In the genomic region with DNA sequence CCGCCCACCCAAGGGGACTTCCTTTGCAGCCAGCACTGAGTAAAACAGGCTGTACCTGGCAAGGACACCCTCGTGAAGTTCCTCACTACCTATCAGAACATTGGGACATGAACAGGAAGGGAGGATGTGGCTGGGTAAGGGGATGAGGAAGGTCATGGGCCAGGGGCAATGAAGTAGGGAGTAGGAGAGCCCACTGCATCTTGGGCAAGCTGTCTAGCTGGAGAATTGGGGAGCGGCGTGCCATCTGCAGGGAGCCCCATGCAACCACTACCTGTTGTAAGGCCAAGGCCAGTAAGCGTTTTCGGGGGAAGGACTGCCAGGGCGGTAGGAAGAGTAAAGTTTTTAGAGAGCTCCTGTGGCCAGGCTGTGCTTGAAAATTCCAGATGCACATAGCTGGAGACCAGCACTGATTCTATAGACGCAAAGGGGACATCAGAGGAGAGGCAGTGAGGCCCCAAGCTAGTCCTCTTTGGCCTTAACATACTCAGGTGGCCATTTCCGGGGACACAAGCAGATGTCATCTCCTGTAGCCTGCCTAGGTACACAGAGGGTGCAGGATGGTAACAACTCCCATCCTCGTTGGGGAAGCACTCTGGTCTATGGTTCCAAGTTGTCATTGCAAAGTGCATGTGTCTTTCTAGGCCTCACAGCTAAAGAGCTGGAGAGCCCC, we compare ENCODE assay signal across 25 mouse cellular contexts. TPM values are rescaled to one million over a fixed set of nuclear protein-coding genes. Genes with fewer than 3 reads are reported as not detected.
DNase-seq lines count a peak whose midpoint lies in the region; ATAC-seq and TF ChIP-seq lines count a peak whose summit lies in the region.
"Had no signal": no experiment of that assay in that cellular context is flagged by ENCODE, and none has a peak within 500 bp of the region (broad histone marks: within the 10 kb centered on the region; RNA-seq: fewer than 3 reads in every experiment).

No protein-coding gene starts in this region.

- no peak for DNase-seq in stomach, postnatal 0 days (ENCODE audit: low spot score)
- DNase-seq in hindbrain, embryonic 11.5 days (ENCODE audit: low spot score), result no peak
- no peak for DNase-seq in midbrain, embryonic 11.5 days (ENCODE audit: low spot score, missing footprints)
- DNase-seq: adrenal gland, adult 8-10 months; adrenal gland, postnatal 14 days; adrenal gland, postnatal 36 days; B cell, adult 2 months; cerebellum, adult 11-12 months; cerebellum, adult 2 months; cerebellum, adult 9-10 months; cerebellum, postnatal 10 days; cerebellum, postnatal 25 days; forebrain, postnatal 0 days had no signal

- no peak for TF ChIP-seq CTCF in stomach, postnatal 0 days (IDR thresholded peaks at IDR 0.05; ENCODE audit: low read depth)
- no peak for TF ChIP-seq CTCF in E14TG2a.4 (conservative IDR thresholded peaks at IDR 0.05; ENCODE audit: low read length)

- H3K4me3 ChIP-seq in stomach, embryonic 14.5 days (ENCODE audit: low read depth, low read length), result no peak overlapping the region
- H3K4me3 ChIP-seq in stomach, postnatal 0 days (ENCODE audit: low read depth, low read length), result no peak overlapping the region
- peak overlapping the region; percentile 41; the same call in 1 of the 2 replicates for H3K4me3 ChIP-seq in E14TG2a.4 (replicated peaks; ENCODE audit: low read length)
- no peak overlapping the region for H3K4me3 ChIP-seq in stomach, embryonic 16.5 days (replicated peaks; ENCODE audit: low read length)
- no peak overlapping the region for H3K4me3 ChIP-seq in hindbrain, embryonic 11.5 days (ENCODE audit: low read depth, low read length)
- H3K4me3 ChIP-seq in midbrain, embryonic 11.5 days (ENCODE audit: low read depth, low read length), result no peak overlapping the region
- H3K4me3 ChIP-seq: embryonic facial prominence, embryonic 10.5 days; embryonic facial prominence, embryonic 12.5 days; forebrain, embryonic 13.5 days; forebrain, embryonic 15.5 days had no signal

- no peaks in the 10 kb centered on the region for H3K36me3 ChIP-seq in stomach, embryonic 14.5 days (ENCODE audit: control insufficient read depth, insufficient read depth, low read length)
- no peaks in the 10 kb centered on the region for H3K36me3 ChIP-seq in stomach, postnatal 0 days (ENCODE audit: control insufficient read depth, insufficient read depth, low read length)
- no peaks in the 10 kb centered on the region for H3K36me3 ChIP-seq in E14TG2a.4 (ENCODE audit: insufficient read depth, low read length)
- no peaks in the 10 kb centered on the region for H3K36me3 ChIP-seq in stomach, embryonic 16.5 days (ENCODE audit: control insufficient read depth, insufficient read depth, low read length)
- H3K36me3 ChIP-seq in hindbrain, embryonic 11.5 days (ENCODE audit: control insufficient read depth, insufficient read depth, low read length), result no peaks in the 10 kb centered on the region
- no peaks in the 10 kb centered on the region for H3K36me3 ChIP-seq in midbrain, embryonic 11.5 days (ENCODE audit: control insufficient read depth, insufficient read depth, low read length)
- H3K36me3 ChIP-seq: embryonic facial prominence, embryonic 10.5 days; embryonic facial prominence, embryonic 12.5 days; forebrain, embryonic 15.5 days had no signal

- no peak overlapping the region for H3K4me2 ChIP-seq in stomach, embryonic 14.5 days (replicated peaks; ENCODE audit: low read depth, low read length)
- no peak overlapping the region for H3K4me2 ChIP-seq in stomach, postnatal 0 days (replicated peaks; ENCODE audit: low read depth)
- no peak overlapping the region for H3K4me2 ChIP-seq in stomach, embryonic 16.5 days (ENCODE audit: low read depth, low read length)
- H3K4me2 ChIP-seq in hindbrain, embryonic 11.5 days (replicated peaks; ENCODE audit: low read depth, low read length), result no peak overlapping the region
- H3K4me2 ChIP-seq in midbrain, embryonic 11.5 days, result no peak overlapping the region
- H3K4me2 ChIP-seq: embryonic facial prominence, embryonic 12.5 days; forebrain, embryonic 13.5 days; forebrain, embryonic 15.5 days had no signal

- no peaks in the 10 kb centered on the region for H3K27me3 ChIP-seq in stomach, embryonic 14.5 days (ENCODE audit: control insufficient read depth, insufficient read depth, low read length)
- H3K27me3 ChIP-seq in stomach, postnatal 0 days (ENCODE audit: control insufficient read depth, insufficient read depth, low read length), result no peaks in the 10 kb centered on the region
- peaks cover 2% of the 10 kb centered on the region; the same call in 1 of the 2 replicates for H3K27me3 ChIP-seq in E14TG2a.4 (ENCODE audit: insufficient read depth, low read length)
- H3K27me3 ChIP-seq in stomach, embryonic 16.5 days (ENCODE audit: control insufficient read depth, insufficient read depth, low read length), result no peaks in the 10 kb centered on the region
- no peaks in the 10 kb centered on the region for H3K27me3 ChIP-seq in hindbrain, embryonic 11.5 days (ENCODE audit: control insufficient read depth, insufficient read depth, low read length)
- no peaks in the 10 kb centered on the region for H3K27me3 ChIP-seq in midbrain, embryonic 11.5 days (ENCODE audit: control insufficient read depth, insufficient read depth, low read length)
- H3K27me3 ChIP-seq: CH12.LX; embryonic facial prominence, embryonic 12.5 days; forebrain, embryonic 13.5 days; forebrain, embryonic 15.5 days had no signal

- no peak for ATAC-seq in stomach, embryonic 14.5 days (ENCODE audit: insufficient number of reproducible peaks, insufficient read depth, low FRiP score, low read depth)
- no peak for ATAC-seq in stomach, postnatal 0 days (ENCODE audit: low FRiP score, low TSS enrichment)
- no peak for ATAC-seq in stomach, embryonic 16.5 days (ENCODE audit: insufficient read depth, low FRiP score)
- ATAC-seq in hindbrain, embryonic 11.5 days (ENCODE audit: low FRiP score), result no peak
- ATAC-seq in midbrain, embryonic 11.5 days (ENCODE audit: low FRiP score), result no peak
- ATAC-seq: activated CD4-positive, CD25-positive, alpha-beta regulatory T cell, adult 4 months; CD4-positive, CD25-positive, alpha-beta regulatory T cell, adult 4 months; forebrain, embryonic 13.5 days; forebrain, embryonic 15.5 days; forebrain, postnatal 0 days had no signal

- WGBS in stomach, embryonic 14.5 days, result 80% methylated on average over 10 of the region's 10 CpGs
- 78% methylated on average over 10 of the region's 10 CpGs for WGBS in stomach, postnatal 0 days
- 80% methylated on average over 10 of the region's 10 CpGs for WGBS in stomach, embryonic 16.5 days
- WGBS in hindbrain, embryonic 11.5 days, result 82% methylated on average over 10 of the region's 10 CpGs
- WGBS in midbrain, embryonic 11.5 days, result 87% methylated on average over 10 of the region's 10 CpGs

- TF ChIP-seq EP300 in stomach, postnatal 0 days (optimal IDR thresholded peaks at IDR 0.05), result no peak

- peaks cover 6% of the 10 kb centered on the region; the same call in 1 of the 2 replicates for H3K4me1 ChIP-seq in stomach, embryonic 14.5 days (ENCODE audit: control insufficient read depth, insufficient read depth, low read length)
- no peaks in the 10 kb centered on the region for H3K4me1 ChIP-seq in stomach, postnatal 0 days (replicated peaks; ENCODE audit: control insufficient read depth, insufficient read depth)
- peaks cover 33% of the 10 kb centered on the region for H3K4me1 ChIP-seq in E14TG2a.4 (replicated peaks; ENCODE audit: low read depth, low read length)
- peaks cover 8% of the 10 kb centered on the region for H3K4me1 ChIP-seq in stomach, embryonic 16.5 days (ENCODE audit: control insufficient read depth, insufficient read depth, low read length)
- no peaks in the 10 kb centered on the region for H3K4me1 ChIP-seq in hindbrain, embryonic 11.5 days (replicated peaks; ENCODE audit: control insufficient read depth, insufficient read depth, low read length)
- H3K4me1 ChIP-seq in midbrain, embryonic 11.5 days (ENCODE audit: control insufficient read depth, insufficient read depth, low read length), result no peaks in the 10 kb centered on the region
- H3K4me1 ChIP-seq: embryonic facial prominence, embryonic 10.5 days; embryonic facial prominence, embryonic 12.5 days; forebrain, embryonic 13.5 days; forebrain, embryonic 15.5 days had no signal

- H3K27ac ChIP-seq in stomach, embryonic 14.5 days (ENCODE audit: low read length), result peak overlapping the region; percentile 69
- H3K27ac ChIP-seq in stomach, postnatal 0 days (replicated peaks), result no peak overlapping the region
- H3K27ac ChIP-seq in stomach, embryonic 16.5 days (ENCODE audit: low read length), result peak overlapping the region; percentile 27; the same call in 1 of the 2 replicates
- no peak overlapping the region for H3K27ac ChIP-seq in hindbrain, embryonic 11.5 days (ENCODE audit: low read depth, low read length)
- H3K27ac ChIP-seq in midbrain, embryonic 11.5 days (ENCODE audit: low read depth, low read length), result no peak overlapping the region
- H3K27ac ChIP-seq: embryonic facial prominence, embryonic 10.5 days; embryonic facial prominence, embryonic 12.5 days; forebrain, embryonic 13.5 days; forebrain, embryonic 15.5 days had no signal

- H3K9me3 ChIP-seq in stomach, embryonic 14.5 days (ENCODE audit: control insufficient read depth, low read depth, low read length), result no peaks in the 10 kb centered on the region
- no peaks in the 10 kb centered on the region for H3K9me3 ChIP-seq in stomach, postnatal 0 days (ENCODE audit: control insufficient read depth, low read length)
- no peaks in the 10 kb centered on the region for H3K9me3 ChIP-seq in E14TG2a.4 (ENCODE audit: low read length)
- H3K9me3 ChIP-seq in stomach, embryonic 16.5 days (replicated peaks; ENCODE audit: control insufficient read depth, low read length), result no peaks in the 10 kb centered on the region
- H3K9me3 ChIP-seq in hindbrain, embryonic 11.5 days (ENCODE audit: control insufficient read depth, low read length), result no peaks in the 10 kb centered on the region
- H3K9me3 ChIP-seq in midbrain, embryonic 11.5 days (ENCODE audit: control insufficient read depth, low read length), result no peaks in the 10 kb centered on the region
- H3K9me3 ChIP-seq: embryonic facial prominence, embryonic 10.5 days; embryonic facial prominence, embryonic 12.5 days; forebrain, embryonic 13.5 days; forebrain, embryonic 15.5 days had no signal

- no peak overlapping the region for H3K9ac ChIP-seq in stomach, embryonic 14.5 days (replicated peaks; ENCODE audit: low read depth, low read length)
- H3K9ac ChIP-seq in stomach, postnatal 0 days (ENCODE audit: low read length), result no peak overlapping the region
- peak overlapping the region; percentile 21; the same call in 1 of the 2 replicates for H3K9ac ChIP-seq in stomach, embryonic 16.5 days (ENCODE audit: low read length)
- no peak overlapping the region for H3K9ac ChIP-seq in hindbrain, embryonic 11.5 days (ENCODE audit: low read depth, low read length)
- no peak overlapping the region for H3K9ac ChIP-seq in midbrain, embryonic 11.5 days (ENCODE audit: low read length)
- H3K9ac ChIP-seq: embryonic facial prominence, embryonic 12.5 days; forebrain, embryonic 13.5 days; forebrain, embryonic 15.5 days; forebrain, postnatal 0 days had no signal

RNA-seq across cellular contexts. Expression of gene Adgrf3, which starts 2.2 kb away (rescaled TPM):
- polyA plus RNA-seq in stomach, embryonic 14.5 days (2014; fragmentation: Nextera tagmentation; extraction: Ambion mirVana), result 0.59 and 0.81 TPM in 2 replicates
- polyA plus RNA-seq in stomach, postnatal 0 days (2015; fragmentation: Nextera tagmentation; extraction: Ambion mirVana), result 0.12 and 0.24 TPM in 2 replicates
- 0.37 and 0.41 TPM in 2 replicates for polyA plus RNA-seq in stomach, embryonic 16.5 days (2015; fragmentation: Nextera tagmentation; extraction: Ambion mirVana)
- polyA plus RNA-seq in hindbrain, embryonic 11.5 days (2014; fragmentation: Nextera tagmentation; extraction: Ambion mirVana), result not detected in 2 replicates
- not detected in 2 replicates for polyA plus RNA-seq in midbrain, embryonic 11.5 days (2014; fragmentation: Nextera tagmentation; extraction: Ambion mirVana)
- polyA plus RNA-seq: activated CD4-positive, CD25-positive, alpha-beta regulatory T cell, adult 4 months; CD4-positive, CD25-positive, alpha-beta regulatory T cell, adult 4 months; cerebellum, adult 2 months; cortical plate, adult 2 months; embryonic facial prominence, embryonic 10.5 days; forebrain, embryonic 11.5 days; forebrain, embryonic 13.5 days; forebrain, embryonic 15.5 days; forebrain, postnatal 0 days had no signal

RNA-seq across cellular contexts. Expression of gene Selenoi, which starts 29.0 kb away (rescaled TPM):
- 23.9 and 24.4 TPM in 2 replicates for polyA plus RNA-seq in stomach, embryonic 14.5 days (2014; fragmentation: Nextera tagmentation; extraction: Ambion mirVana)
- polyA plus RNA-seq in stomach, postnatal 0 days (2015; fragmentation: Nextera tagmentation; extraction: Ambion mirVana), result 25.5 and 26.7 TPM in 2 replicates
- 21.4 and 26.7 TPM in 2 replicates for polyA plus RNA-seq in stomach, embryonic 16.5 days (2015; fragmentation: Nextera tagmentation; extraction: Ambion mirVana)
- 24.0 and 25.4 TPM in 2 replicates for polyA plus RNA-seq in hindbrain, embryonic 11.5 days (2014; fragmentation: Nextera tagmentation; extraction: Ambion mirVana)
- 21.8 and 22.0 TPM in 2 replicates for polyA plus RNA-seq in midbrain, embryonic 11.5 days (2014; fragmentation: Nextera tagmentation; extraction: Ambion mirVana)

RNA-seq across cellular contexts. Expression of gene Hadhb, which starts 48.3 kb away (rescaled TPM):
- polyA plus RNA-seq in stomach, embryonic 14.5 days (2014; fragmentation: Nextera tagmentation; extraction: Ambion mirVana), result 134 and 164 TPM in 2 replicates
- 323 and 350 TPM in 2 replicates for polyA plus RNA-seq in stomach, postnatal 0 days (2015; fragmentation: Nextera tagmentation; extraction: Ambion mirVana)
- polyA plus RNA-seq in stomach, embryonic 16.5 days (2015; fragmentation: Nextera tagmentation; extraction: Ambion mirVana), result 212 and 217 TPM in 2 replicates
- 99.9 and 106 TPM in 2 replicates for polyA plus RNA-seq in hindbrain, embryonic 11.5 days (2014; fragmentation: Nextera tagmentation; extraction: Ambion mirVana)
- polyA plus RNA-seq in midbrain, embryonic 11.5 days (2014; fragmentation: Nextera tagmentation; extraction: Ambion mirVana), result 107 and 114 TPM in 2 replicates

RNA-seq across cellular contexts. Expression of gene Hadha, which starts 48.4 kb away (rescaled TPM):
- polyA plus RNA-seq in stomach, embryonic 14.5 days (2014; fragmentation: Nextera tagmentation; extraction: Ambion mirVana), result 116 and 118 TPM in 2 replicates
- polyA plus RNA-seq in stomach, postnatal 0 days (2015; fragmentation: Nextera tagmentation; extraction: Ambion mirVana), result 201 and 213 TPM in 2 replicates
- polyA plus RNA-seq in stomach, embryonic 16.5 days (2015; fragmentation: Nextera tagmentation; extraction: Ambion mirVana), result 173 and 174 TPM in 2 replicates
- 59.4 and 81.2 TPM in 2 replicates for polyA plus RNA-seq in hindbrain, embryonic 11.5 days (2014; fragmentation: Nextera tagmentation; extraction: Ambion mirVana)
- polyA plus RNA-seq in midbrain, embryonic 11.5 days (2014; fragmentation: Nextera tagmentation; extraction: Ambion mirVana), result 75.1 and 87.0 TPM in 2 replicates

Comparison
In these comparisons a context has a peak if more than half of its experiments do, and no peak if none do; other contexts are left out.
1. H3K27ac ChIP-seq: peak in stomach, embryonic 14.5 days (single experiment) and stomach, embryonic 16.5 days (single experiment); none in stomach, postnatal 0 days (single experiment), hindbrain, embryonic 11.5 days (single experiment) and midbrain, embryonic 11.5 days (single experiment).